Mouse (Mus musculus) hematopoietic stem cell, adult 5-6 weeks (primary cell): ENCODE data around the gene Rgsl1. TPM values are rescaled to one million over a fixed set of nuclear protein-coding genes. Genes with fewer than 3 reads are reported as not detected.

ENCODE experiments used
- ATAC-seq, 2 experiments: fragments of 125-278 bp in 1 of 2; replicated peaks in 1 of 2; 2 replicates each; pipeline ENCODE4 v1.8.0; 2016 to 2017; ENCODE audit warnings: inconsistent platforms in 2 of 2, mild to moderate bottlenecking in 2 of 2, moderate number of reproducible peaks in 2 of 2, low read depth in 1 of 2, moderate TSS enrichment in 1 of 2; ENCODE audit not compliant: low FRiP score in 2 of 2, poor library complexity in 2 of 2, severe bottlenecking in 2 of 2, insufficient read depth in 1 of 2, low TSS enrichment in 1 of 2
- total RNA-seq: library from RNA; stranded (forward); fragments of 172-1452, 232-1000 nt; gene quantifications from 2 replicates; pipeline ENCODE4 v1.2.3, GENCODE M21; 2017

Rgsl1 gene
- total RNA-seq, 1 experiment from 2014 or later, result not detected

DNA sequence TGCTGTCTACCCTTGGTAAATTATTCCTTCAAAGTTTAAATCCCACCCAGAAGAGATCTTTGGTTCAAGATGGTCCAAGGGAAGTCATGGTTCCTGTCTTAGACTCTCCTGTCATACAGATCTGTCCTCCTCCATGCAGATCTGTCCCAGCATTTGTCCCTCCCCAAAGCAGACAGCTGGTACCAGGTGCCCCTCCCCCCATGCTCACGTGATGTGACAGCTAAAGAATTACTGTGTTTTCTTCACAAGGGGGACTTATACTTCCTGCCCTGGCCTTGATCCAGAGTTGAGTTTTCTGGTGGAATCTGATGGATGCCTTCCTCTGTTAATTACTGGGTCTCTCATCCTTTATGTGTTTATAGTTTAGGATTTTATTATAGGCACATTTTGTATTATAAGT lies 95.4 kb downstream of the Rgsl1 start:
- 0 out of 4 replicates have a peak, but pooled peaks of 1 of the 2 experiments have one; percentile 13 for ATAC-seq

DNA sequence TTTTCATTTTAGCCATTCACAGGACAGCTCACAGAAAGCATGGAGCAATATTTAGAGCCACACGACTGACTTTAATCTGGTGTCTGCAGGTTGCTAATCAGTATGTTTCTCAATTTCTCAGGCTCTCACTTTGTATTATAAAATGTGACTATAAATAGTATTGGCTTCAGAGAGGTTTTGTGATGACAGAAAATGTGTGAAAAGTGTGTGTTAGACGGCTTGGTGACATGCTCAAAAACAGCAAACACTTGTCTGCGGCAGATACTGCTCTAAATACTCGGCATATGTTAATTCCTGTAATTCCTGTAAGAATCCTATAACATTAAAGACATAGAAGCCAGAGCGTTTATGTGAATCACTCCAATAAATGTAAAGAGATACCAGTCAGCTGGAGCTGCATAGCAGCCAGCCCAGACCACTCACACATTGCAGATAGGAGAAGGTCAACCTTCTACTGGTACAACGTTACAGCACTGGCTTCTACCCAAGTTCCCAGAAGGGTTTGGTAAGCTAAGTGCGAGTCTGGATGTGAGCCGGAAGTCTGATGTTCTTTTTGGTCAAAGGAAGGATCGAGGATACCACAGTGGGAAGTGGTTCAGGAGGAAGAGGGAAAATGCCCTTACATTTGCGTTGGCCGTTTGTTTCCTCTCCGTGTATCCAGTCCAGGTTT lies 95.9 kb downstream of the Rgsl1 start:
- ATAC-seq, result no peak

DNA sequence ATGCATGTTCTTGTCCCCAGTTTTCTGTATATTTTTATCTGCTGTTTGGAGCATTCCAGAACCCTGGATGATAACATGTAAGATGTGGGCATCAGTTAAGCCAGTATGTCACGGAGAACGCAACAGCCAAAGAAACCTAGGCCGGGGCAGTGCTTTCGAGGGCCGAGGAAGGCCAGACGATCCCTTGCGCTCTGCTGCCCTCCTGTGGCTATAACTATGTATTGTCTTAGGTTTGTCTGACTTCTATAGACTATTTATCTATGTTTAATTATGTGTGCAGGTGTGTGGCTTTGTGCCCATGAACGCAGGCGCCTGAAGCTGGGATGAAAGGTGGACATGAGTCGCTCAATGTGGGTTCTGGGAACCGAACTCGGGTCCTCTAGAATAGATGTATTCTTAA lies 97.2 kb downstream of the Rgsl1 start:
- 0 out of 4 replicates have a peak, but pooled peaks have one; percentile 14 to 40 for ATAC-seq

DNA sequence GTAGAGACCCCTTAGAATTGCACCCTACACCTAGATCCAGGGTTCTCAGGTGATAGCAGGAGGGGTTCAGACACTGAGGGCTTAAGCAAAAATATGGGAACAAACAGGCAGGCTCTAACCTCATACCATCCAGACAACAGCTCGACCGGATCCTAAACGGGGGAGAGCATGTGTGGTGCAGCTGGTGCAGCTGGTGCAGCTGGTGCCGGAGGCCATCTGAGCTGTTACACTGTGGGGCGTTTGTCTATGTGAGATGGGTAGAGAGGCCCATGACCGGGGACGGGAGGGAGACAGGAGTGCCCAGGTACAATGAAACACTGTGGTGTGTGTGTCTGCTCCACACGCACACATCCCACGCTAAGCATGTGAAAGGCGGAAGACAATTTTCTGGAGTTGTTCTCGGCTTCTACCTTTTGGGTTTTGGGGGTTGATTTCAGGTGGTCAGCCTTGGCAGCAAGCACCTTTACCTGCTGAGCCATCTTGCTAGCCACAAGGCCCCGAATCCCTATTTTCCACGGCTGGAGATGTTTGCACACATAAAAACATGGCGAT lies 97.7 kb downstream of the Rgsl1 start:
- ATAC-seq, result no peak

DNA sequence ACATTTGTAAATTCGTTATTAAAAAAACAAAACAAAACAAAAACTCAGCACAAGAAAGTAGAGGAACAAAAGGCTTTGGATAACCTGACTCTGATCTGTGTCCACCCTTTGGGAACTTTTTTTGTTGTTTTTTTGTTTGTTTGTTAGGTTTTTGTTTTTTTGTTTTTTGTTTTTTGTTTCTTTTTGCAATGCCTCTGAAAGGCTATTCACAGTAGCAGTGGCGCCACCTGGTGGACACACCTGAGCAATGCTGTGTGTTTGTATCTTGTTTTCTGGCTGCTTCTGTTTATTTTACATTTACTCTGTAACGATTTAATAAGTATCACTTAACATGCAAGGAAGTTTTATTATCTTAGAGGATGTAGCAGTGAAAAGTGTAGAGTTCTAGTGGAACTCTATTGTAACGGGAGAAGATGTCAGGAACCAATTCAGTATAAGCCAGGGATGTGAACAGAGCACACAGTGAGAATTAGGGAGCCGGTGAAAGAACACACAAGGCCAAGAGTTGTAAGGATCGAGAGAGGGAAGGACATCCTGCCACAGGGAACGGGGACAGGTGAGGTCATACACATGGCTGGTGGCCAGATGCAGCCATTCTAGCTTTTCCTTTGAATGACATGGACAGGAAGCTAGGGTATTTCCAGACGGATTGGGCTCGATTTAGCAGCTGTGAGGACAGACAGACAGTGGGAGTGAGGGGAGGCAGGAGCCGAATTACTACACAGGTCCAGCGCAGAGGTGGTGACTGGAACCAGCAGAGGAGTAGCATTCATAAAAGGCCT lies 101.4 kb downstream of the Rgsl1 start:
- no peak for ATAC-seq

DNA sequence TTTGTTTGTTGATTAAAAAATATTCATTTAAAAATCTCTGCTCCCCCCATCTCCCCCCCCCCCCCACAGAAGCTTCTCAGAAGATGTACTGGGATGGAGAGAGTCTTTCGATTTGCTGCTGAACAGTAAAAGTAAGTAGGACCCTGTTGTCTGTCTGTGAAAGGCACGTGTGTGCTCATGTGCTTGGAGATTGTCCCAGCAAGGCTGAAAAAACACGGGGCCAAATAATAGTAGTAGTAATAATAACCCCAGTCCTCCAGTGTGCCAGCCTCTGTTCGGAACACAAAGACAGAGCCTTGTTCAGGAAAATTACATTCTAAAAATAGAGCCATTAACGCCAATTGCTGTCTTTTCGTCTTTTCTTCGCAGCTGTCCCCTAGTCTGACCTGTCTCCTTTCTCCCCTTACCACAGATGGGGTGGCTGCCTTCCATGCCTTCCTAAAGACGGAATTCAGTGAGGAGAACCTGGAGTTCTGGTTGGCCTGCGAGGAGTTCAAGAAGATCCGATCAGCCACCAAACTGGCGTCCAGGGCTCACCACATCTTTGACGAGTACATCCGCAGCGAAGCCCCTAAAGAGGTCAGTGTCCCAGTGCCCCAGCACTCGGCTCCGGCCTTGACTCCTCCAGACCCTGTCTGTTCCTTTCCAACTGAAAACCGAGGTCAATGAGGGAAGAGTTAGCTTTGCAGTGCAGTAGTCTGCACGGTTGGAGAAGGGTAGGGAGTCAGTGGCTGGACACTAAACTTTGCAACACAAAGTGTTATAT lies 102.2 kb downstream of the Rgsl1 start:
- ATAC-seq, result no peak

DNA sequence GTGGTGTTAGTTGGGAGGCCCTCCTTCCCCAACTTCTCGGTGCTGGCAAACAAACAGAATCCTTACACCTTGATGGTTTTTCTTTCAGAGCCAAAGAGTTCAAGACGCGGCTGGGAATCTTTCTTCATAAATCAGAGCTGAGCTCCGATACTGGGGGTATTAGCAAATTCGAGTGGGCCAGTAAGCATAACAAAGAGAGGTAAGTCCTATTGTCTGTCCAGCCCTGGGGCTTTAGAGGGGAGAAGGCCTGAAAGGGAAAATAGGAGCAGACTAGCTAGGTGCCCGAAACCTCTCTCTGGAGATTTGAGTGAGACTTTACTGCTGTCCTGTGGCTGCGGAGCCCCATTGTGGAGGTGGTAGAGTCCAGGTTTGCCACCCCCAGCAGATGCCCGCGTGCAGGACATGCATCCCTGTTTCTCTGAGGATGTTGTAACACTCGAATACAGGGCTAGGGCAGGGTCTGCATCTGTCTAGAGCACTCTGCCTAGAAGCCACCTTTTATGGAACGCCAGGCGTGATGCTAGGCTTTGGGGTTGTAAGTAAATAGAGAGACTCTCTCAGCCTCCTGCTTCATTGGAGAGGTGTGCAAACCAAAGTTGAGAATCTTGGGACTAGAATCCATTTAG lies 103.1 kb downstream of the Rgsl1 start:
- ATAC-seq, result no peak

DNA sequence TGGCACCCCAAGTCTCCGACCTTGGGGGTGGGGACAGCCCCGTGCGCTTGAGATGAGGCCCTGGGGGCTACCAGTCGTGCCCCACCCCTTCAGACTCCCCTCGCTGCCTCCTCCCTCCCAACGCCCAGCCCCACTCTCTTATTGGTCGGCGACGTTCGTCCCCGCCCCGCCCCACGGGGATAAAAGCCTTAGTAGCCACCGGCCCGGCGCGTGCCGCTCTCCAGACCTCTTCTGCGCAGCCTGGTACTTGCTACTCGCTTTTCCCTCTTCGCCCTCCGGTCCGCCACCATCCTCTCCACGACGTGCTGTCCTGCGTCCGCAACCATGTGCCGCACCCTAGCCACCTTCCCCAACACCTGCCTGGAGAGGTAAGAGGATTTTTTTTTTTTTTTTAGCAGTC lies 103.8 kb downstream of the Rgsl1 start, which contains the start of gene Rgs16:
Gene Rgs16, plus strand, starts transcription at position 205 of the 400 bp plus-strand sequence.
- peak; percentile 65 to 68 for ATAC-seq

DNA sequence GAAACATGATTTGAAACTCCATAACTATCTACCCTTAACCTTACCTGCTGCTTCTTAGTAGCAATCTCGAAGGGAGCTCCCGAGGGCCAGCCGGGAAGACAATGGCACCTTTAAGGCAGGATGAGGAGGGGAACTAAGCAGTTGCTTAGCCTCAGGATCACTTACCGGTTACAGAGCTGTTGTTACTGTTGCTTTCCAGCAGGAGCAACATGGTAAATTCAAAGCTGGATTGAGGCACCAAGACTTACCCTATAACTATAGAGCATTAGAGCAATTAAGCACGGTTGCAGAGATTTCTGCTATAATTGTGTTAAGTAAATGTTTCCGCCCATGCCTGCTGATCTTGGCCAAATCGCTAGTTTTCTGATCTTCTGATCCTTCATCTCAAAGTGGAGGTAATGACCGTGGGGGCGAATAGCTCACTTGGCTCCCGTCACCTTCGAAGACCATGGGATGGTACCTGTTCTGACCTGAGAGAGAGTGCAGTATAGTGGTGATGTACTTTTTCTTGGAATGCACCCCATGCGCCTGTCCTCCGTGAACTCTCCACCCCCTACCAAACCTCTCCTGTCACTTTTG lies 104.4 kb downstream of the Rgsl1 start:
- ATAC-seq, result no peak

DNA sequence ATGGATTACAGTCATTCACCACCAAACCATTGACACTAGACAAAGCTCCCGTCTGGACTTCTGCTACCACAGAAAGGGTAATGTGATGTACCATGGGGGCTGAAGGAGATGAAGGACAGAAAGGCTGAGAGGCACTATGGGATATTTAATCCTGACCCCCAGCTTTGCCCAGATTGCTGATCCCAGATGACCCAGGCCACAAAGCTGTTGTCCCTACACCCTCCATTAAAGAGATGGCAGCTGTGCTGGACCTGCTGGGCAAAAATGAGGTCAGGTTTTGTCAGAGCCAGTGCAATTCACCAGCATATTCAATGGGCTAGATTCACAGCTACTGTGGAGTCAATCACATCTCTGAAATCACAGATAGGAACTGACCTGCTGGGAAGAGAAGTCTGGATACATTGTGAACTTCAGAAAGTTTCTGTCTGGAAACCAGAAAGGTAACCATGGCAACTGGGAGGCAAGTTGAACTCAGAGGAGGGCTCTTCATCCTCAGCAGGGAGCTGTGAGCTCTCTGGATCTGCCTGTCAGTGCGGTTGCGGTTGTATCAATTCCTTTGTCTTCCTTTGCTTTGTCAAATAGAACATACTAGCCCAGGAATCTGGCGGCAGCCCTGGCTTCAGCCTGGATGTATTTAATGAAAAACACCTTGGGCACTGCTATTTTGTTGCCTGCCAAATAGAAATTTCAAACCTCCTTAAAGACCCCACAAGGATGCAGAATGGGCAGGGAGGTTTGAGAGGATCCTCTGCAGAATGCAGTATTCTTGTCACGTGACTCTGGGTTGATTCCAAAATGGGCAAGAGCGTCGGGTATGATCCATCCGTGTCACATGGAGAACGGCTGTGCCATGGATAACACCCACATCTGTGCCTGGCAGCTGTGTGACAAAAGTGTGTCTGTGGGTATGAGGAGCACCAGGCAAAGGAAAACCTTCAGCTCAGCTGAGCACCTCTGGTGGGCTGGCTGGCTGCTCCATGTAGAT lies 106.5 kb downstream of the Rgsl1 start:
- no peak for ATAC-seq

DNA sequence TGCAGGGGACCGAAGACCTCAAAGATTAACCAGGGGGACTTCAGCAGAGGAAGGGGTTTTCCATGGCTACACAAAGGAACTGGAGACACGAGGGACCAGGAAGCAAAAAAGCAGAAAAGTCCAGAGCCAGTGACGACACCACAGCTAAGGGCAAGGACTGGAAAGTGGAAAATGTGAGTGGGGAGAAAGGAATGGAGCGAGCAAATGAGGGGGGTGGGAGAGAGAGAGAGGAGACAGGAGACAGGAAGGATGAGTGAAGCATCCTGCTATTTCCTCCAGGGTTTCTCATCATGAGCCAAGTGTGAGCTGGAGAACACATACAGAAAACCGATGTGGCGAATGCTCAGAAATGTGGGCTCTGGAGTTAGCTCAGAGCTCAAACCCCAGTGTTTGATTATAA lies 107.8 kb downstream of the Rgsl1 start:
- ATAC-seq, result no peak

DNA sequence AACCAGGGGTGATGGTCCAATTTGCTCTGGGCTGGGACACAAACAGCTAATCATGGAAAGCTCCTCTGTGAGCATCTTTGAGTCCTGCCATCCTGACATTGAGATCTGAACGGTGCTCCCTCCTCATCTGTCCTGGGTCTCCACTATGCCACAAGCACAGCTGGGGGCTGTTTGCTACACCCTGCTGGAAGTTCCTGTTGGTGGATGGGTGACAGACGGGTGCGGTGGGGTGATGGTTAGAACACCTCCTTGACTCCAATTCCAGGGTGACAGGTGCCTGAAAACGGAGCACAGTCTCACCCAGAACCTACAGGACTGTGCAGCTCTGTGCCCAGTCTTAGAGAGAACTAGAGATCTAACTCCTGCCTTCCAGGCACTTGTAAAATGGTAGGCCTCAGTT lies 109.1 kb downstream of the Rgsl1 start:
- no peak for ATAC-seq

DNA sequence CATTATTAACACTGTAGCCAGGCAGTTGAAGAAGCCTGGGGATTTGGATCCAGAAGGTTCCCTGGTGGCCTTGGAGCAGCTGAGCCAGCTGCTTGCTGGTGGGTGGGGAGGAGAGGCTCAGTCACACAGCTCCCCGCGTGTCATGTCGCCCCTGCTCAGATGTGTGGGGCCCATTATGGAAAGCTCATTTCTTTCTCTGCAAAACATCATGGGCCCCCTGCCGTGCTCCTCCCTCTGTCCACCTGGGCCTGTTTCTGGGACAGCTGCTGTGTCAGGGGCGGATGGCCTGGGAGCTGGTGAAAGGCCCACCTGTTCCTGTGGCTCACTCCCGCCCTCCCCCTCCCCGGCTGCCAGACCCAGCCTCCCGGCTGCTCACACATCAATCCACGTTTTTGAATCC lies 110.8 kb downstream of the Rgsl1 start:
- no peak for ATAC-seq

DNA sequence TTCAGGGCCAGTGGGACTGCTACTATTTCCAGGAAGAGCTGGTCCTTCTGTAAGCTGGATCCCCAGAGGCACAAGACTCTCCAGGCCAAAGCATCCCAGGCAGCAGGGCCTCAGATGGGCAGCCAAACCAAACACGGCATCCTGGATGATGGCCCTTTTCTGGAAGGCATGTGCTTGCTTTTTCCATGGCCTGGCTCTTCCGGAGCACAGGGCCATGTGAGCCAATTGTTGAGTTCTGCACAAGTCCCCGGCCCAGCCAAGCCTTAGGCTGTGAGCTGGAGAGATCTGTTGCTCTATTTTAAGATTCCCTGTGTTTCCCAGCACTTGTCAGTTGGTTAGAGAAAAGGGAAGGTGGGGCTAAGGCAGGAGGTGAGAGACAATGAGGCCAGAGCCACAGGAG lies 113.3 kb downstream of the Rgsl1 start:
- ATAC-seq, result no peak

DNA sequence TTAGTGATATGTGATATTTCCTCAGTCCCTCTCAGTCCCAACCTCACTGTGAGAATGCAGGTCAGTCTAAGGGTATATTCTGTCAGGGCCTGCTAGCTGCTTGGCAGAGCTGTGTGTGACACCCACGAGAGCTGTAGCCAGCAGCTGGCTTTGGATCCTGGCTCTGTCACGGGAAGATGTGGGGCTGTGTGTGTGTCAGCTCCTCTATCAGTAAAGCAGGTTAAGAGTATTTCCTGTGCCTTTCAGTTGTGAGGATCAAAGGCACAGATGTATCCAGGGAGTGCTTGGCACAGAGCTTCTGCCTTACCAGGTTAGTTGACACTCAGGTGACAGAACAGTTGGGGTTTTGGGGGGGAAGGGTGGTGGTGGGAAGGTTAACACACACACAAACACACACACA lies 114.1 kb downstream of the Rgsl1 start:
- ATAC-seq, result no peak
